Comparison of ENCODE assay signal across 8 mouse cellular contexts in the genomic region with DNA sequence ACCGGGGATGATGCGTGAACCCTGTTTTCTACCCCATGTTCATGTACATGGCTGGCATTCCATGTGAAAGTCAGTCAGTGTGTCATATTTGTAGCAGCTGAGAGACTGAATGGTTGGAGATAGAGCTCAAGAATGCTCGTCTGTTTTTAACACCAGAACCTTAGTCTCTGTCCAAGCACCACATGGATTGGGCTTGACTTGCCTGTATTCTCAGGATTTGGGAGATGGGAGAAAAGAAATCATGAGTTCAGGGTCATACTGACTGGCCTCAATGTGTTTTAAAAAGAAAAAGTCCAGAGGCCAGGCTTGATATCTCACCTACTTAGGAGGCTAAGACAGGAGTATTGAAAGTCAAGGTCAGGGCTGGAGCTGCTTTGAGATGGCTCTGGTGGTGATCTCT. TPM values are rescaled to one million over a fixed set of nuclear protein-coding genes. Genes with fewer than 3 reads are reported as not detected.
A peak's percentile ranks its signal among the peaks of the same experiment; 100 is the strongest.
DNase-seq lines count a peak whose midpoint lies in the region; ATAC-seq and TF ChIP-seq lines count a peak whose summit lies in the region.

No protein-coding gene starts in this region.

- H3K9me3 ChIP-seq in intestine, embryonic 15.5 days = no peaks in the 10 kb centered on the region
- no peaks in the 10 kb centered on the region for H3K9me3 ChIP-seq in neural tube, embryonic 12.5 days

- peak; percentile 56 for DNase-seq in liver, adult 2 months (ENCODE audit: extremely low read depth, low read depth, low spot score)
- DNase-seq in liver = no peak
- DNase-seq in cerebellum, postnatal 4 days (ENCODE audit: low spot score in 2 of 2) = no peak
- no peak for DNase-seq in left cerebral cortex, postnatal 25 days (ENCODE audit: low spot score in 2 of 2)
- DNase-seq in adipocyte (ENCODE audit: low spot score) = no peak

- H3K79me2 ChIP-seq in liver, adult 2 months (ENCODE audit: control insufficient read depth, insufficient read depth, low read length) = peaks cover 17% of the 10 kb centered on the region; the same call in 1 of the 2 replicates

- no peaks in the 10 kb centered on the region for H3K27me3 ChIP-seq in liver, adult 2 months (ENCODE audit: control insufficient read depth, insufficient read depth, low read length)
- no peaks in the 10 kb centered on the region for H3K27me3 ChIP-seq in intestine, embryonic 15.5 days (replicated peaks)
- H3K27me3 ChIP-seq in neural tube, embryonic 12.5 days (replicated peaks) = no peaks in the 10 kb centered on the region

- peak overlapping the region; percentile 93 for H3K27ac ChIP-seq in liver, adult 2 months (replicated peaks; ENCODE audit: insufficient read depth, low read depth, low read length)
- H3K27ac ChIP-seq in embryonic fibroblast, embryonic 13.5 days (ENCODE audit: insufficient read depth, low read length) = peak overlapping the region; percentile 93
- peak overlapping the region; percentile 96 for H3K27ac ChIP-seq in intestine, embryonic 15.5 days
- H3K27ac ChIP-seq in neural tube, embryonic 12.5 days = no peak overlapping the region

- ATAC-seq in intestine, embryonic 15.5 days = no peak
- no peak for ATAC-seq in neural tube, embryonic 12.5 days (ENCODE audit: low FRiP score, low read depth)

- peaks cover 40% of the 10 kb centered on the region for H3K4me1 ChIP-seq in liver, adult 2 months (ENCODE audit: control insufficient read depth, insufficient read depth, low read length)
- H3K4me1 ChIP-seq in embryonic fibroblast, embryonic 13.5 days (ENCODE audit: control insufficient read depth, insufficient read depth, low read length) = peaks cover 14% of the 10 kb centered on the region; the same call in 1 of the 2 replicates
- H3K4me1 ChIP-seq in intestine, embryonic 15.5 days (replicated peaks) = peaks cover 40% of the 10 kb centered on the region
- H3K4me1 ChIP-seq in neural tube, embryonic 12.5 days = peaks cover 48% of the 10 kb centered on the region

- TF ChIP-seq CTCF in liver, adult 2 months (IDR thresholded peaks at IDR 0.05; ENCODE audit: low read depth, low read length) = no peak
- no peak for TF ChIP-seq CTCF in embryonic fibroblast, embryonic 13.5 days (IDR thresholded peaks at IDR 0.05; ENCODE audit: borderline replicate concordance, insufficient read depth, low read length)

- 15% methylated on average over 3 of the region's 3 CpGs for WGBS in liver, adult 2 months
- 17% methylated on average over 3 of the region's 3 CpGs for WGBS in intestine, embryonic 15.5 days
- 31% methylated on average over 3 of the region's 3 CpGs for WGBS in neural tube, embryonic 12.5 days

- H3K4me2 ChIP-seq in intestine, embryonic 15.5 days (replicated peaks) = peak overlapping the region; percentile 64
- H3K4me2 ChIP-seq in neural tube, embryonic 12.5 days (replicated peaks) = peak overlapping the region; percentile 74

- intact Hi-C loops in left cerebral cortex, postnatal 25 days (cut with DNase I) = no loop called here

- H3K4me3 ChIP-seq in liver, adult 2 months (ENCODE audit: insufficient read depth, low read depth, low read length) = no peak overlapping the region; the same call in 1 of the 2 replicates
- peak overlapping the region; percentile 65 for H3K4me3 ChIP-seq in embryonic fibroblast, embryonic 13.5 days (ENCODE audit: insufficient read depth, low read length)
- H3K4me3 ChIP-seq in intestine, embryonic 15.5 days (replicated peaks) = peak overlapping the region; percentile 71
- peak overlapping the region; percentile 87 for H3K4me3 ChIP-seq in neural tube, embryonic 12.5 days

- no peak for TF ChIP-seq POLR2A in liver, adult 2 months (IDR thresholded peaks at IDR 0.05; ENCODE audit: extremely low read depth, insufficient read depth, low read length)
- TF ChIP-seq POLR2A in embryonic fibroblast, embryonic 13.5 days (IDR thresholded peaks at IDR 0.05; ENCODE audit: low read depth, low read length) = peak; percentile 63; the same call in 1 of the 2 replicates

- peak overlapping the region; percentile 98 for H3K9ac ChIP-seq in liver, adult 2 months (ENCODE audit: low read depth, low read length)
- peak overlapping the region; percentile 86 for H3K9ac ChIP-seq in intestine, embryonic 15.5 days
- H3K9ac ChIP-seq in neural tube, embryonic 12.5 days = peak overlapping the region; percentile 90

- H3K36me3 ChIP-seq in liver, adult 2 months (ENCODE audit: control insufficient read depth, insufficient read depth, low read length) = peaks cover 9% of the 10 kb centered on the region
- no peaks in the 10 kb centered on the region for H3K36me3 ChIP-seq in intestine, embryonic 15.5 days
- peaks cover 2% of the 10 kb centered on the region; the same call in 1 of the 2 replicates for H3K36me3 ChIP-seq in neural tube, embryonic 12.5 days

RNA-seq across cellular contexts. Expression of gene Atf5, which starts 1.0 kb away (rescaled TPM):
- 22.9 and 43.9 TPM in 2 replicates for total RNA-seq in liver, adult 2 months (2014; rRNA removed)
- polyA plus RNA-seq in liver, adult 2 months (2012; rRNA removed) = 727 and 964 TPM in 2 replicates
- 342 and 471 TPM in 2 replicates for polyA plus RNA-seq in embryonic fibroblast, embryonic 13.5 days (2011; ENCODE audit: insufficient read length, low read depth, missing spikeins)
- polyA plus RNA-seq in intestine, embryonic 15.5 days (2015; fragmentation: Nextera tagmentation; extraction: Ambion mirVana) = 6.2 and 6.6 TPM in 2 replicates
- polyA plus RNA-seq in neural tube, embryonic 12.5 days (2016; fragmentation: Nextera tagmentation; extraction: Ambion mirVana) = 4.8 and 5.1 TPM in 2 replicates
- 10 to 100 TPM; 23.3 to 25.5 TPM for total RNA-seq in left cerebral cortex, postnatal 25 days (2021)

RNA-seq across cellular contexts. Expression of gene Il4i1, which starts 1.3 kb away (rescaled TPM):
- total RNA-seq in liver, adult 2 months (2014; rRNA removed) = 0.60 and 0.65 TPM in 2 replicates
- 0.85 and 1.7 TPM in 2 replicates for polyA plus RNA-seq in liver, adult 2 months (2012; rRNA removed)
- polyA plus RNA-seq in embryonic fibroblast, embryonic 13.5 days (2011; ENCODE audit: insufficient read length, low read depth, missing spikeins) = 2.1 and 2.3 TPM in 2 replicates
- polyA plus RNA-seq in intestine, embryonic 15.5 days (2015; fragmentation: Nextera tagmentation; extraction: Ambion mirVana) = 0.78 and 1.5 TPM in 2 replicates
- 1.5 and 1.6 TPM in 2 replicates for polyA plus RNA-seq in neural tube, embryonic 12.5 days (2016; fragmentation: Nextera tagmentation; extraction: Ambion mirVana)
- total RNA-seq in left cerebral cortex, postnatal 25 days (2021) = 1 to 10 TPM; 1.9 to 2.4 TPM

RNA-seq across cellular contexts. Expression of gene Nup62, which starts 1.6 kb away (rescaled TPM):
- total RNA-seq in liver, adult 2 months (2014; rRNA removed) = 4.0 and 5.4 TPM in 2 replicates
- polyA plus RNA-seq in liver, adult 2 months (2012; rRNA removed) = 20.4 and 20.6 TPM in 2 replicates
- polyA plus RNA-seq in embryonic fibroblast, embryonic 13.5 days (2011; ENCODE audit: insufficient read length, low read depth, missing spikeins) = 41.1 and 41.2 TPM in 2 replicates
- polyA plus RNA-seq in intestine, embryonic 15.5 days (2015; fragmentation: Nextera tagmentation; extraction: Ambion mirVana) = 87.4 and 89.2 TPM in 2 replicates
- 71.3 and 74.7 TPM in 2 replicates for polyA plus RNA-seq in neural tube, embryonic 12.5 days (2016; fragmentation: Nextera tagmentation; extraction: Ambion mirVana)
- total RNA-seq in left cerebral cortex, postnatal 25 days (2021) = 10 to 100 TPM; 27.3 to 30.4 TPM

RNA-seq across cellular contexts. Expression of gene Akt1s1, which starts 31.4 kb away (rescaled TPM):
- total RNA-seq in liver, adult 2 months (2014; rRNA removed) = 23.9 and 35.4 TPM in 2 replicates
- polyA plus RNA-seq in liver, adult 2 months (2012; rRNA removed) = 93.9 and 106 TPM in 2 replicates
- 80.0 and 84.2 TPM in 2 replicates for polyA plus RNA-seq in embryonic fibroblast, embryonic 13.5 days (2011; ENCODE audit: insufficient read length, low read depth, missing spikeins)
- polyA plus RNA-seq in intestine, embryonic 15.5 days (2015; fragmentation: Nextera tagmentation; extraction: Ambion mirVana) = 112 and 116 TPM in 2 replicates
- 108 and 116 TPM in 2 replicates for polyA plus RNA-seq in neural tube, embryonic 12.5 days (2016; fragmentation: Nextera tagmentation; extraction: Ambion mirVana)
- 10 to 100 TPM; 78.5 to 79.1 TPM for total RNA-seq in left cerebral cortex, postnatal 25 days (2021)

RNA-seq across cellular contexts. Expression of gene Tbc1d17, which starts 31.4 kb away (rescaled TPM):
- 20.2 and 31.5 TPM in 2 replicates for total RNA-seq in liver, adult 2 months (2014; rRNA removed)
- polyA plus RNA-seq in liver, adult 2 months (2012; rRNA removed) = 81.1 and 91.6 TPM in 2 replicates
- polyA plus RNA-seq in embryonic fibroblast, embryonic 13.5 days (2011; ENCODE audit: insufficient read length, low read depth, missing spikeins) = 26.9 and 33.8 TPM in 2 replicates
- polyA plus RNA-seq in intestine, embryonic 15.5 days (2015; fragmentation: Nextera tagmentation; extraction: Ambion mirVana) = 71.0 and 71.3 TPM in 2 replicates
- 95.4 and 101 TPM in 2 replicates for polyA plus RNA-seq in neural tube, embryonic 12.5 days (2016; fragmentation: Nextera tagmentation; extraction: Ambion mirVana)
- 10 to 100 TPM; 61.6 to 72.9 TPM for total RNA-seq in left cerebral cortex, postnatal 25 days (2021)

Comparison
In these comparisons a context has a peak if more than half of its experiments do, and no peak if none do; other contexts are left out.
1. RNA of gene Atf5, which starts 1.0 kb away (polyA plus RNA-seq): 727 to 964 TPM in liver, adult 2 months and 342 to 471 TPM in embryonic fibroblast, embryonic 13.5 days; 6.2 to 6.6 TPM in intestine, embryonic 15.5 days and 4.8 to 5.1 TPM in neural tube, embryonic 12.5 days; every median in the first group is over 10 times any median in the second.
2. Peak in every context shown above with its lines, with median percentiles within 50 percentile points of each other: H3K9ac ChIP-seq.